Mouse (Mus musculus) adrenal gland, adult 18-20 months (tissue): ENCODE measurements at regions not wholly inside any gene's neighbourhood (a gene's known extent, or its start where the extent isn't known, plus 50 kb on each side); places are given as distances from the start of the nearest gene placed in this dataset.

ENCODE experiments used
- DNase-seq, 2 experiments: peaks; one replicate each; pipeline ENCODE4 v3.0.0; 2021 to 2022; ENCODE audit warnings: low spot score in 2 of 2

DNA sequence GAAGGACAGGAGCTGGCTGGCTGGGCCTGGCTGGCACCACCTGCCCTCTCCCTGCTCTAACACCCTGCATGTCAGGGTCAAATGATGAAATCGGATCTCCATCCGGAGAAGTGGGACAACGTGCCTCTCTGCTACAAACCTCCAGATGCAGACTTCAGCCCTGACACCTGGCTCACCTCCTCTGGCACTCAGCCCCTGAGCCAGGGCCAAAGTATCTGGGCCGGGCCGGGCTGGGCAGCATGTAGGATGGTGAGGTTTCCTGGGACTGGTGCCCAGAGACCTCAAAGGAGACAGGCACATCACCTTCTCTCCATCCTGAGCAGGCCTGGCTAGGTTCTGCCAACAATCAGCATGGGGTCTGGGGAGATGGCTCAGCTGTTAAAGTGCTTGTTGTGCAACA, 113.5 kb downstream of the Tfcp2l1 start:
- DNase-seq = no peak

DNA sequence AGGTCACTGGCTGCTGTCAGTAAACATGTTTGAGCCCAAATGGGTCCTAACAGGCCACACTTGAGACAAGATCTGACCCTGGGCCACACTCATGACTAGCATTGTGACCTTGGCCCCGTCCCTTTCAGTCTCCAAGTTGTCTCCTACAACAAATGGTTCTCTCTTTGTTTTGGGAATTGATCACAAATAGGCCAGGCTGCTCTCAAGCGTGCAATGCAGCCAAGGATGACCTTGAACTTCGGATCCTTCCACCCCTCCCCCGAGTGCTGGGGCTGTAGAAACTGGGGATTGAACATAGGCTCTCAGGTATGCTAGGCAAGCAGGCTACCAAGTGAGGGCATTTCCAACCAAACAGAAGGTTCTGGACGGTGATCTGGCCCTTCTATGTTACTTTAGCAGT, 120.5 kb downstream of the Tfcp2l1 start:
- DNase-seq = no peak

DNA sequence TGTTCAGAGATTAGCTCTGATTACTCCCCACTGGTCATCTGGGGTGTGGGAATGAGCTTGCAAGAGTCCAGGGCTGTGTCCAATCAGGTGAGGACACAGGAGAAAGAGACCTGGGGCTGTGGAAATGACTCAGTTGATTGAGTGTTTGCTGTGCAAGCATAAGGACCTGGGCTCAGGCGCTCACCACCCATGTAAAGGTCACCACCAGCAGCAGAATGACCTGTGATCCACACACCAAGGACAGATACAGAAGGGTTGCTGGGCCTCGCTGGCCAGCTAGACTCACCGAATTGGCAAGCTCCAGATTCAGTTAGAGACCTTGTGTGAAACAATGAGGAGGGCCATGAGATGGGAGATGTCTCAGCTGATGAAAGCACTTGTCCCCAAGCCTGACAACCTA, 125.1 kb downstream of the Tfcp2l1 start:
- no peak for DNase-seq

DNA sequence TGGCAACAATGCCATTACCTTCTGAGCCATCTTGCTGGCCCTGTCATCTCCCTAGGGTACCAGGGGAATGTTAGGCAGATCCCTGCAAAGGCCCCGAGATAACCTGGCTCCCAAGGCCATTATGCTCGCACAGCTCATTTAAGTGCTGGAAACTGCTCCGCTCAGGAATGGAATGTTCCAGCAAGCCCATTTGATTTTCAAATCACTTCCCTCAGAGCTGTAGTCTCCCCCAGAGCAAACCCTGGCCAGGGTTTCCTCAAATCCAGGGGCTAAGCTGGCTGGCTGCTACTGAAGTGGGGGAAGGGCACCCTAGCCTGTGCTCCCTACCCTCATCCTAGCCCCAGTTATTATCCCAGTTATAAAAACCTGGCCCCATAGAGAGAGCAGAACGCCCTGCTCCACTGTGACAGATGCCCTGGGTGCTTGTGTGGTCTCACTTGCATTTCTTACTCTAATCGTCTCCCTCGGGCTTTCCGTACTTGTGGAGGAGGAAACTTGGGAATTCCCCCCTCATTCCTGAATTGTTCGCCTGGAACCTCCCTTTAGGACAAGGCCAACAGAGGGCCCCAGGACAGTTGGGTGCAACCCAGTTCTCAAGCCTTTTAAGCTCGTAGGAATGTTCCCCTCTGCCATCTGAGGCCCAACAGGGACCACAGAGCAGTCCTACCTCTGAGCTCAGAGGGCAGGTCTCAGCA, 128.6 kb downstream of the Tfcp2l1 start:
- no peak for DNase-seq

DNA sequence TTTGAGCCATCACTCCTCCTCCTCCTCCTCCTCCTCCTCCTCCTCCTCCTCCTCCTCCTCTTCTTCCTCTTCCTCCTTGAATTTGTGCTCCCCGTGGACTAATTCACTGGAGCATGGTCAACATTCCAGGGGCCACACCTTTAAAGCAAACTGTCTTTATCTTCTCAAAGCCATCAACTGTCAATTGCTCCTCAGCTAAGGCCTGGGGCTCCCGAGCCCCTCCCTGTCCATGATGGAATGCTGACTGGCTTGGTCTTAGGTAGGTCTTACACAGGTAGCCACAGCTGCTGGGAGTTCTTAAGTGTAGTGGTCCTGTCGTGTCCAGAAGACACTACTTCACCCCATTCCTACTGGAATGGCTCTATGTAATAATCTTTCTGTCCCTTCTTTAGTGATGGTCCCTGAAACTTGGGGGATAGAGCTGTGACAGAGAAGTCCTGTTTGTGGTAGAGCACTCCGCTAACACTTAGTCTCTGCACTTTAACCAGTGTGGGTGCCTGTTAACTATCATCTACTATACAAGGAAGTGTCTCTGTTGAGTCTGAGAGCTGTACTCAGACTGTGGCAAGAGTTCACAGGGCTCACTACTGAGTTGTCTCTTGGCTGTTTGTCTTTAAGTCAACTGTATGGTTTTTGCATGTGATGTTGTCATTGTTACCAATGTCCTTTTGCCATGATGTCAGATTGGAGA, 129.7 kb downstream of the Tfcp2l1 start:
- no peak for DNase-seq

DNA sequence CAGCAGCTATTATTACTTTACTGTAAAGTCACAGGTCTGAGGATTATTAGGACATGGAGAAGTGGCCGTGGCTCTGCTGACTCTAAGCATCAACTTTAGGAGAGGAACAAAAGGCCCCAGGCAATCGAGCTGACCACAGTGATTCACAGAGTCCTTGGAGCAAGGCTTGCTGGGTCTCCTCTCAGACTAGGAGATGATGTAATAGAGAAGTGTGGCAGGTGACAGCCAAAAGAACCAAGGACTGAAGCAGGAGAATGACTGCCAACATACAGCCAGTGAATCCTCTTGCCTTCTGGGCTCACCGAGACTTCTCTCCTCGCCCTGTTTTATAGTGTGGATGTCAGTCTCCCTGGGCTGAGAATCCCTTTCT, 130.3 kb downstream of the Tfcp2l1 start:
- no peak for DNase-seq

DNA sequence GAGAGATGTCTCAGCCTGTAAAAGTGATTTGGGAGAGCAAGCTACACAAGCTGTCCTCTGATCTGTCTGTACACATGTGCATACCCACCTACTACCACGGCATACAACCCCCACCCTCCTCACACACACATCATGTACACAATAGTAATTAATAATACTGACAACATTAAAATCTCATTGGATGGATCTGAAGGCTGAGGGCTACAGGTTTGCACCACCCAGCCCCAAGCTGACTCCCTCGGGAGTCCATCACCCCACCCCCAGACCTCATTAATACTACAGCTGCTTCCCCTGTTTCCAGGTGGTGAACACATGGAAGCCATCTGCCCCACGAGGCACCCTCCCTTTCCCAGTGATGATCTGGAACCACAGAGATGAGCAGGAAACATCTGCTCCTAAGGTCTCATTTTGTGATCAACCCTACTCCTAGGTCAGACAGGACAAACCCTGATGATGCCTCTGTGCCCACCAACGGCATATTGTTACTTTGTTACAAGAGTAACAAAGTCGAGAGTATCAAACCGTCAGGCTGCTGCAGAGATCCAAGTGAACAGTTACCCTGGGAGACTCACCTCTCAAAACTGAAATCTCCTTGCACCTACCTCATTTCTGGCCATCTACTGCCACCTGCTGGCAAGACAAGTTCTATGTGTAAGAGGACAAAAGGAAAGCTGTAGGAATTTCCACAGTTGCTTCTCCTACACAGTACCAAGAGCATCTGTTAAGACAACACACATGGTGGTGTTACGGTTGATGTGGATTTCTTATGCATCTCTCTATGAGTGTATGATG, 131.6 kb downstream of the Tfcp2l1 start:
- DNase-seq = peak; percentile 74 to 82

DNA sequence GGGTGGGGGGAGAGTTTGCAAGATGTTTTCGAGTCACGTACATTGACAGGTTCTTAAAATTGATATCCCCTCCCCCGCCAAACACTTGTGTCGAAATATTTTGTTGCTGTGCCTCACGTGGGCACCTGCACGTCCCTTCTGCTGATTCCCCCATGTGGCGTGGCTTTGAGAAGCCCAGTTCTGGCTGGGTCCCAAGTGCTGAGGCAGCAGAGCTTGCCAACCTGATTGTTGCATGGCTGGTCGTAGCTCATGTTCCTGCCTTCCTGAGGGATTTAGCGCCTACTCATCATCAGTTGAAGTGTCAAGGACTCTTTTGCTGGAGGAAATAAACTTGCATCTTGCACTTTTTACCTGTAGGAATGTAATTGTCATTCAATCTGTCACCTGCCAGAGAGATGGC, 137.8 kb downstream of the Tfcp2l1 start:
- no peak for DNase-seq

DNA sequence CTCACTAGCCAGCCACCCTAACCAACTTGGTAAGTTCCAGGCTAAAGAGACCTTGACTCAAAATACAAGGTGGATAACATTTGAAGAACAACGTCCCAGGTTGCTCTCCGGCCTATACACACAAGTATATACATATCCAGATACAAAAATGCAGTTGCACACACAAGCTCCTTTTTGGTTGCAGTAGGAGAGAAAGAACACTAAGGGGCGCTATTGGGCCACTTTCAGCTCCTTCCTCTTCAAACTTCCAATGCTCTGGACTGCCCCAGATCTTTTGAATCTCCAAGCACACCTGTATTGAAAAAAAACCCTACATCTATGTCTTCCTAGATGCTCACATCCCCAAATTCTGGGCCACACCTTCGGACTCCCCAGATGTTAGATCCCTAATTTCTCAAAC, 141.1 kb downstream of the Tfcp2l1 start:
- DNase-seq = peak in 1 of 2 experiments; percentile 19

DNA sequence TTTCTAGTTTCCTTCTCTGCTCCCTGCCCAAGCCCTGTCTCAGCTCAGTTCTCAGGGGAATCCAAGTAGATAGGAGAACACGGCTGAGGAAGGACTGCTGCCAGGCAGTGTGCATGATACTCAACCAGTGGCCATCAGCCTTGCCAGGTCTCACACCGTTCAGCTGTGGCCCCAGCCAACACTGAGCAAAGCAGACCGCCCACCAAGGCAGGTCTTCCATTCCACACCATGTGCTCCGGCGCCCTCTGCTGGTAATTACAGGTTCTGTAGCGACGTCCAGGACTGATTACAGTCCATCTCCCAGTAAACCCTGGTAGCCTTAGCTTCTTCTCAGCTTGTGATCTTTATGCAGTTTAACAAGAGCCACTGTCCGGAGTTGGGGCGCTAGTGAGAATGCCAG, 144.5 kb downstream of the Tfcp2l1 start:
- DNase-seq = peak; percentile 61 to 63

DNA sequence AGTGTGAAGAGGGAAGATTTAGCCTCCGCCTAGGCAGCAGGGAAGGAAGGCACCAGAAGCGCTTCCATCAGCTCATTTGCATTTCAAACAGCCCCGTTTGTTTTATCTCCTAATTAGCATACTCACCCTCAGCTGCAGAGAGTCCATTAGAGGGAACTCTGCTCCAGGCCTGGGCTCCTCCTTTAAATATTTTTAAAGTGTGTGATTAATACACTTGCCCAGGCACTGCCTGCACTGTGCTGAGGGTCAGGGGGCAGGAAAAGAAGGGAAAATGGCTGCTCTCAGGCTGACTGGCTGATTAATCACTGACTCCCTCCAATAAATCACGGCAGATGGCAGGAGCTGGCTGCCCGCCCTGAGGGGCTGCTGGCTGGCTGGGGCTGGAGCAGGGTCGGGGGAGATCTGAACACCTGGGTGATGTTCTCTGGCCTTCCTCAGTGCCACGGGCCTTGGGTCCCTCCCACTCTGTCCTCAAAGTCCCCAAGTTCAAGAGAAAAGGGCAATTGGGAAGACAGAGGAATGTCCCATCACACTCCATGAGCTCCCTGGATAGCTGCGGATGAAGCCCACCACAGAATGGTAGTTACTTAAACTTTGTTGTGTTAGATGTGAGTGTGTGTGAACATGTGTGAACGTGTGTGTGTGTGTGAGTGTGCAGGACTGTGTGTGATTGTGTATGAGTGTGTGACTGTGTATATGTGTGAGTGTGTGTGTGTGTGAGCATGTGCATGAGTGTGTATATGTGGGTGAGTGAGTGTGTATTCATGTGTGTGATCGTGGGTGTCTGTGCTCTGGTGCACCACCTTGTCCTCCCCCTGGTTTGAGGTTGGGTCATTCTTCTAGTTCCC, 149.1 kb downstream of the Tfcp2l1 start:
- DNase-seq = no peak
